Mouse (Mus musculus) bone marrow, adult 2 months (tissue): Measurements from ENCODE around the gene Dock3. TPM values are rescaled to one million over a fixed set of nuclear protein-coding genes. Genes with fewer than 3 reads are reported as not detected.

Source experiments
- H3K27ac ChIP-seq: fragments of 200-500 bp; 2 replicates; pipeline ENCODE4 v1.5.1; 2012; ENCODE audit warnings: low read depth, mild to moderate bottlenecking, control low read depth, inconsistent platforms, low read length; ENCODE audit not compliant: control insufficient read depth, poor library complexity, insufficient read depth
- H3K4me1 ChIP-seq: fragments of 200-500 bp; 2 replicates; pipeline ENCODE4 v1.6.1; 2011; ENCODE audit warnings: low read length; ENCODE audit not compliant: control insufficient read depth, insufficient read depth
- H3K4me3 ChIP-seq: fragments of 200-500 bp; replicated peaks from 2 replicates; pipeline ENCODE3; 2011; ENCODE audit warnings: mild to moderate bottlenecking, low read depth, low read length, control low read depth; ENCODE audit not compliant: control insufficient read depth
- CTCF ChIP-seq: fragments of 200-500 bp; IDR thresholded peaks from 2 replicates; pipeline ENCODE4 v1.5.1; 2011; ENCODE audit warnings: low read length, control low read depth; ENCODE audit not compliant: control insufficient read depth, insufficient read depth
- POLR2A ChIP-seq: fragments of 200-500 bp; IDR thresholded peaks from 2 replicates; pipeline ENCODE4 v1.6.1; 2011; ENCODE audit warnings: low read depth, mild to moderate bottlenecking, control low read depth, low read length, borderline replicate concordance; ENCODE audit not compliant: control insufficient read depth
- WGBS: fragments of 180-500 bp; shearing (Covaris S2); methylation state at CpG from one replicate; pipeline ENCODE4 v1.1.7; 2018; 5-methylcytosine and 5-hydroxymethylcytosine counted together
- polyA plus RNA-seq: library from polyadenylated mRNA; stranded (reverse); fragments of >200 nt; gene quantifications from 2 replicates; pipeline ENCODE4 v1.2.4, GENCODE M21; 2011; ENCODE audit warnings: low replicate concordance; ENCODE audit not compliant: missing spikeins, insufficient read depth, insufficient read length

The Dock3 gene
- polyA plus RNA-seq, 1 experiment = not detected

DNA sequence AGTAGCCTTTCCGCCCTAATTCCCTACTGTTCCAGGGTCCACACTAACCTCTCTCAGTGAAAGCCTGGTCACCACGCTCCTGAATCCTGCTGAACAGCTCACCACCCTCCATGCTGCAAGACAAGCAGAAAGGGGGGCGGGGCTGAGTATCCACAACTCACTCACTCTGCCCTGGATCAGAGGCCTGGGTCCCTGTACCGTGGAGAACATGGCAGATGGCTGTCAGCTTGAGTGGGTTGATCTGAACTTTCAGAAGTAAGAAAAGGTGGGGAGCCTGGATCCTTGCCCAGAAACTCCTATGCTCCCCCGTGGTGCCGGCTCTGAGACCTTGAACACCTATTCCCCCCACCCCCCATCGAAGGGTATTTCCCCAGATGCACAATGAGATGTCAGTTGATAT is 30.7 kb upstream of the Dock3 start:
- Histone ChIP-seq H3K4me3 (no peak overlapping the region), H3K4me1 (peaks cover 3% of the 10 kb centered on the region), H3K27ac (no peak overlapping the region)
- 75% methylated on average over 7 of the region's 7 CpGs for WGBS
- TF ChIP-seq CTCF (no peak), POLR2A (no peak)

DNA sequence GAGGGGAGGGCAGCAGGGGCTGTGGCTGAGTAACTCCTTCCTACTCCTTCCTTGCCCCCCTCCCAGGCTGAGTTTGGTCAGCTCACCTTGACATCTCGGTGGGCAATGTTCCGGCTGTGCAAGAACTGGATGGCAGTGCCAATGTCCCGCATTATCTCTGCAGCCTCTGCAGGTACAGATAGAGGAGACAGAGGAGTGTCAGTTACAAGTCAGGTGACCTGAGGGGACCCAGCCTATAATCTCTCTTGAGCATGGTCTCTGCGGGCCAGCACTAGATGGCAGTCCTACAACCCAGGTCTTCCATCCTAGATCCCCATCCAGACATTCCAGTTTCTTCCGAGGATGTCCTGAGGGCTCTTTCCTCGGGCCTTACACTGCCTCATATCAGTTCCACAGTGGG is 30.1 kb upstream of the Dock3 start:
- peaks cover 3% of the 10 kb centered on the region for H3K4me1 ChIP-seq

DNA sequence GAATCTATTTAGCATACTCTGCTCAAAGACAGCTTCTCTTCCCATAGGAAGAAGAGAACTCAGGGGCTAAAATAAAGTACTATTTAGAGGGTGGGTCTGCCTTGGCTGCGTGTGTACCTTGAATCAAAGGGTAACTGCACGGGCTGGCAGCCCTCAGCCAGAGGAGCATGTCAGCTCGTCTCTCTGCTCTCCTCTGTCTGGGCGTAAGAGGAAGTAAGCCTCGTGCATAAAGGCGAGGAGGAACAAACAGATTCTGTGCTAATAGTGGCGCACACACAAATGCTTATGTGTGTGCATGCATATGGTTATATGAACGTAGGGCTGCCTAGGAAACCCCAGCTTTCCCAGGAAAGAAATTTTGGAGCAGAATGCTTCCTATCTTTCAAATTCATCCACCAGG is 29.1 kb upstream of the Dock3 start:
- peaks cover 3% of the 10 kb centered on the region for H3K4me1 ChIP-seq
- TF ChIP-seq POLR2A (no peak), CTCF (no peak)
- WGBS = 15% methylated on average over 8 of the region's 8 CpGs
- no peak overlapping the region for H3K4me3 ChIP-seq
- no peak overlapping the region for H3K27ac ChIP-seq

More for the DNA sequence above, 30.1 kb upstream of the Dock3 start:
- 66% methylated on average over 6 of the region's 6 CpGs for WGBS
- Histone ChIP-seq H3K4me3 (no peak overlapping the region), H3K27ac (no peak overlapping the region)
- TF ChIP-seq CTCF (no peak), POLR2A (no peak)

DNA sequence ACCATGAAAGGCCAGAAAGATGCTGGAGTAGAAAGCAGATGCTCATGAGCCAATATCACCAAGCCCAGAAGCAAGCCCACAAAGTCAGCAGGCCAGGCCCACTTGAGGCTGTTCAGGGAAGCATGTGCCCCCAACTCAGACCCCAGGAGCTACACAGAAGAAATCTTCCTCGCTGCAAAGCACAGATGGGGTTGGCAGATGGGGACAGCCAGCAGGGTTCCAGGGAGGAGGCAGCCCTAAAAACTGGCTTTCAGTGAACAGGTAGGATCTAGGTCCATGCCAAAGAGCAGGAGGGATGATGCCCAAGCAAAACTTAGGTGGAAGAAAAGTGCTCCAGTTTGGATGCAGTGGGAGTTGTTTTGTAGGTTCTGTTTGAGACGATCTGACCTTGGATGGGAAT is 28.7 kb upstream of the Dock3 start:
- Histone ChIP-seq H3K4me1 (peaks cover 3% of the 10 kb centered on the region), H3K27ac (no peak overlapping the region), H3K4me3 (no peak overlapping the region)
- 69% methylated on average over 2 of the region's 2 CpGs for WGBS
- TF ChIP-seq POLR2A = no peak
- no peak for TF ChIP-seq CTCF

DNA sequence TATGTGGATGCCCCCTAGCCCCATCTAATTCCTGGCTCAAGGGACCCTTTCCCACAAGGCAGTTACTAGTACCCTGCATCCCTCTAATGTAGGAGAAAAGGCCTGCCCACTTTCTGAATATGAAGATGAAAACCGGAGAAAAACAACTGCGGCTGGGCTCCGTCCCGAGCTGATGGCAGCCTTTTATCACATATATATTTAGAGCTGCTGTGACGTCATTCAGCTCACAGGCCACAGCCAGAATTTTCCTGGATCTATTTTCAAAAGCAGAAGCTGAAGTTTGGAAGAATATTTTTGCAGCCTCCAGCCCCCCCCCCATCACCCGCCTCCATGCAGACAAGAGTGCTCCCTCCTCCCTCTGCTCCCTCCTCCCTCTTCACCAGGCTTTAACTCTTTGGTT is 27.9 kb upstream of the Dock3 start:
- TF ChIP-seq CTCF = no peak
- TF ChIP-seq POLR2A = no peak
- Histone ChIP-seq H3K27ac (no peak overlapping the region), H3K4me3 (no peak overlapping the region), H3K4me1 (peaks cover 2% of the 10 kb centered on the region)
- 85% methylated on average over 6 of the region's 6 CpGs for WGBS

DNA sequence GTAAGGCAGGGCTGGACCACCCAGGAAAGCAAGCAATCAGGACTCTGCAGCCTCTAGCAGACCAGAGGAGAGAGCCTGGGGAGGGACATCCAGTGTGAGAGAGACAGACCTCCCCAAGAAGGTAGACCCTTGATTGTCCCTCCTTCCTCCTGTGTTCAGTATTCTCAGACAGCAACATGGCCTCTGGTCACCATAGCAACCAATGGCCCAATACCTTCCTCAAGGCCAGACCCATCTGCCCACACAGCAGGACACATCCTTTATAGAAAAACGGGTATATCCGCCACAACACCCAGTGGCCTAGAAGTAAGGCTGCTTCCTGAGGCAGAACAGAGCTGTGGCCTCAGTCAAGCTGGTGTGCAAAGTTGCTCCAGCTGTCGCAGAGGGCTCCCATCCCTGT is 23.9 kb upstream of the Dock3 start:
- Histone ChIP-seq H3K27ac (no peak overlapping the region), H3K4me1 (peaks cover 2% of the 10 kb centered on the region; the same call in 1 of the 2 replicates), H3K4me3 (no peak overlapping the region)
- no peak for TF ChIP-seq CTCF
- no peak for TF ChIP-seq POLR2A
- 79% methylated on average over 3 of the region's 3 CpGs for WGBS

DNA sequence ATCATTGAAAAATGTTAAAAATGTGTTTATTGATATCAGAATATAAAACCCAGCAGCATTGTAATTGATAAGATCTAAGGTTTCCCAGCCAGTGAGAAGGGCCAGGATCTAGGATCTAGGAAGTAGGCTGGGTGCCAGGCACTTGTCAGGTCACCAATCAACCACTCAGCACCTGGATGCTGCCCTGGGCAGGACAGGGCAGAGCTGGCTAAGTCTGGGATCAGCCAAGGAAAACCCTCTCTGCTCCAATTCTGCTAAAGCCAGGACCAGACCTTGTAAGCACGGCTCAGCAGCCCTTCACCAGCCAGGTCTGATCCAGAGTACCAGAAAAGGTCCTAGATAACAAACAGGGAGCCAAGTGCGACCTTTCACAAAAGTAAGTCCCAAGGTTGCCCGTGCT is 23.2 kb upstream of the Dock3 start:
- TF ChIP-seq POLR2A (no peak), CTCF (no peak)
- Histone ChIP-seq H3K4me3 (no peak overlapping the region), H3K4me1 (no peaks in the 10 kb centered on the region), H3K27ac (no peak overlapping the region)
- 90% methylated on average over 3 of the region's 3 CpGs for WGBS

DNA sequence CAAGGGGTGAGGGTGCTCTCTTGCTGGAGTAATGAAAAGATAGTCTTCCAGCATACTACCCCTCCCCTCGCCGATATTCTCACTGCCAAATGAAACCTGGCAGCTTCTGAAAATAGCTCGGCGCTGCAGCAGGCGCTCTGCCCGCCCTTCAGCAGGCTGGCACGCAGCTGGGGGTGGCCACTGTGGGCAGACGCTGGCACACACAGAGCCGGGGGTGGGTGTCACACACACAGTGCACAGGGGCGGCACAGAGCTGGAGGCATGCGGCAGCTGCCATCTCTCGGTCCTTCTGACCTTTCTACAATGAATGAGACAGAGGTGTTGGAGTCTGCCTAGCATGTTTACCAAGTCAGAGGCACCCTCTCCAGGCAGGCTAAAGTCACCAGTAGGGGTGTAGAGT is 22.8 kb upstream of the Dock3 start:
- no peak overlapping the region for H3K27ac ChIP-seq
- no peak overlapping the region for H3K4me3 ChIP-seq
- no peaks in the 10 kb centered on the region for H3K4me1 ChIP-seq
- no peak for TF ChIP-seq POLR2A
- no peak for TF ChIP-seq CTCF
- 72% methylated on average over 12 of the region's 12 CpGs for WGBS

DNA sequence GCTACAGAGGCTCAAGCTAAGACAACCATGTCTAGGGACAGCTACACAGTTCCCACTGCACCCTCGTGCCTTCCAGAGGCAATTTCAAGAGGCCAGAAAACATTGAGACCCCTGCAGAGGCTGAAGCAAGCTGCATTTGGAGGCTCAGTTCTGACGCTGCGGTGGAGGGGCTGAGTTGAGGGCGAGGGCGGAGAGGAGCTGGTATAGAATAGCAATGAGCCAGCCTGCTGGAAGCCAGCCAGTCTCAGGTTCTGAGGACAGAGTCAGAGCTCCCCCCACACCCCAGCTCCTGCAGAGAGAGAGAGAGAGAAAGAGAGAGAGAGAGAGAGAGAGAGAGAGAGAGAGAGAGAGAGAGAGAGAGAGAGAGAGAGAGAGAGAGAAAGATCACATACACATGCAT is 20.5 kb upstream of the Dock3 start:
- no peaks in the 10 kb centered on the region for H3K4me1 ChIP-seq
- 54% methylated on average over 5 of the region's 5 CpGs for WGBS
- TF ChIP-seq CTCF = no peak
- no peak for TF ChIP-seq POLR2A
- H3K27ac ChIP-seq = no peak overlapping the region
- H3K4me3 ChIP-seq = no peak overlapping the region
